Mouse (Mus musculus): ENCODE data around the gene Adrm1. TPM values are rescaled to one million over a fixed set of nuclear protein-coding genes. Genes with fewer than 3 reads are reported as not detected.

The Adrm1 gene
- polyA plus RNA-seq, 1 experiment from 2014 or later: 147 TPM

Small RNAs within 50 kb of the gene (microRNA-seq; reads per million reads assigned to microRNA genes)
- gene Mir7005: not detected

Other genes with a start within 250 kb of the Adrm1 start
- 6.6 TPM in 2 replicates for gene Taf4, start 194.8 kb upstream of the Adrm1 start, polyA plus RNA-seq (2014; fragmentation: Nextera tagmentation; extraction: Ambion mirVana)
- 14.1 and 17.3 TPM in 2 replicates for gene Lsm14b, start 146.5 kb upstream of the Adrm1 start, polyA plus RNA-seq (2014; fragmentation: Nextera tagmentation; extraction: Ambion mirVana)
- 585 and 653 TPM in 2 replicates for gene Psma7, start 129.1 kb upstream of the Adrm1 start, polyA plus RNA-seq (2014; fragmentation: Nextera tagmentation; extraction: Ambion mirVana)
- 57.8 and 58.8 TPM in 2 replicates for gene Ss18l1, start 129.0 kb upstream of the Adrm1 start, polyA plus RNA-seq (2014; fragmentation: Nextera tagmentation; extraction: Ambion mirVana)
- gene Mtg2, start 100.9 kb upstream of the Adrm1 start, polyA plus RNA-seq (2014; fragmentation: Nextera tagmentation; extraction: Ambion mirVana): 33.3 and 34.2 TPM in 2 replicates
- 1.5 and 1.8 TPM in 2 replicates for gene Hrh3, start 67.0 kb upstream of the Adrm1 start, polyA plus RNA-seq (2014; fragmentation: Nextera tagmentation; extraction: Ambion mirVana)
- 77.4 and 78.2 TPM in 2 replicates for gene Osbpl2, start 52.2 kb upstream of the Adrm1 start, polyA plus RNA-seq (2014; fragmentation: Nextera tagmentation; extraction: Ambion mirVana)
- gene Lama5, start 54.4 kb downstream of the Adrm1 start, polyA plus RNA-seq (2014; fragmentation: Nextera tagmentation; extraction: Ambion mirVana): 1.2 and 2.0 TPM in 2 replicates
- 398 and 421 TPM in 2 replicates for gene Rps21, start 85.9 kb downstream of the Adrm1 start, polyA plus RNA-seq (2014; fragmentation: Nextera tagmentation; extraction: Ambion mirVana)
- gene Cables2, start 102.0 kb downstream of the Adrm1 start, polyA plus RNA-seq (2014; fragmentation: Nextera tagmentation; extraction: Ambion mirVana): 32.9 and 33.3 TPM in 2 replicates
- not detected in 2 replicates for gene Rbbp8nl, start 118.4 kb downstream of the Adrm1 start, polyA plus RNA-seq (2014; fragmentation: Nextera tagmentation; extraction: Ambion mirVana)
- not detected in 2 replicates for gene Gata5, start 163.2 kb downstream of the Adrm1 start, polyA plus RNA-seq (2014; fragmentation: Nextera tagmentation; extraction: Ambion mirVana)

Measured in neural tube, embryonic 14.5 days (tissue).